Mouse (Mus musculus): ENCODE results near the gene Krt33a. TPM values are rescaled to one million over a fixed set of nuclear protein-coding genes. Genes with fewer than 3 reads are reported as not detected.

Krt33a gene
- polyA plus RNA-seq, 1 experiment from 2014 or later = not detected

DNA sequence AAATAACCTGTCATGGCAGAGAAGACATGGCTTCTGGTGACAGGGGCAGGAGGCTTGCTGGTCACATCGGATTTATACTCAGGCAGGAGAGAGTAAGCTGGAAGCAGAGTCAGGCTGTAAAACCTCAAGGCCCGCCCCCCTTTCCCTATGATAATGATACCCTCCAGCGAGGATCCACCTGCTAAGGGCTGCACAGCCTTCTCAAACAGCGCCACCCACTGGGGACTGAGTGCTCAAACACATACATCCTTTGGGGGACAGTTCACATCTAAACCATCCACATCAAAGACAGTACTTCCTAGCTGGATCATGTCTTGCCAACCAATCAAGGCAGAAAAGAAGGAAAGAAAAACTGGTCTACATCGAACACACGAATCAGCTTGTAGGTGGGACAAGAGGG is 51.8 kb downstream of the Krt33a start:
- Histone ChIP-seq H3K27ac (ENCODE audit: low read length) (no peak overlapping the region), H3K36me3 (ENCODE audit: control insufficient read depth, insufficient read depth, low read length) (no peaks in the 10 kb centered on the region), H3K9ac (ENCODE audit: low read depth, low read length) (no peak overlapping the region), H3K4me1 (ENCODE audit: control insufficient read depth, insufficient read depth, low read length) (no peaks in the 10 kb centered on the region), H3K4me2 (ENCODE audit: low read depth, low read length) (no peak overlapping the region), H3K9me3 (ENCODE audit: control insufficient read depth, low read length) (no peaks in the 10 kb centered on the region), H3K4me3 (ENCODE audit: low read length) (no peak overlapping the region), H3K27me3 (replicated peaks; ENCODE audit: control insufficient read depth, insufficient read depth, low read length) (no peaks in the 10 kb centered on the region)
- WGBS = 51% methylated on average over 6 of the region's 6 CpGs
- no peak for ATAC-seq

Other genes with a start within 250 kb of the Krt33a start
- gene Gm11595, start 243.3 kb downstream of the Krt33a start, polyA plus RNA-seq (2015; fragmentation: Nextera tagmentation; extraction: Ambion mirVana) = not detected in 2 replicates
- gene Krtap4-8, start 235.5 kb downstream of the Krt33a start, polyA plus RNA-seq (2015; fragmentation: Nextera tagmentation; extraction: Ambion mirVana) = not detected in 2 replicates
- not detected in 2 replicates for gene Krtap4-9, start 231.0 kb downstream of the Krt33a start, polyA plus RNA-seq (2015; fragmentation: Nextera tagmentation; extraction: Ambion mirVana)
- not detected in 2 replicates for gene Gm11596, start 222.7 kb downstream of the Krt33a start, polyA plus RNA-seq (2015; fragmentation: Nextera tagmentation; extraction: Ambion mirVana)
- not detected in 2 replicates for gene Gm11569, start 217.3 kb downstream of the Krt33a start, polyA plus RNA-seq (2015; fragmentation: Nextera tagmentation; extraction: Ambion mirVana)
- not detected in 2 replicates for gene Gm11554, start 211.8 kb downstream of the Krt33a start, polyA plus RNA-seq (2015; fragmentation: Nextera tagmentation; extraction: Ambion mirVana)
- gene Krtap4-13, start 206.3 kb downstream of the Krt33a start, polyA plus RNA-seq (2015; fragmentation: Nextera tagmentation; extraction: Ambion mirVana) = not detected in 2 replicates
- gene Gm11564, start 200.5 kb downstream of the Krt33a start, polyA plus RNA-seq (2015; fragmentation: Nextera tagmentation; extraction: Ambion mirVana) = not detected in 2 replicates
- gene 2300003K06Rik, start 178.1 kb downstream of the Krt33a start, polyA plus RNA-seq (2015; fragmentation: Nextera tagmentation; extraction: Ambion mirVana) = not detected in 2 replicates
- not detected in 2 replicates for gene Krtap4-16, start 164.6 kb downstream of the Krt33a start, polyA plus RNA-seq (2015; fragmentation: Nextera tagmentation; extraction: Ambion mirVana)
- gene Gm11568, start 158.3 kb downstream of the Krt33a start, polyA plus RNA-seq (2015; fragmentation: Nextera tagmentation; extraction: Ambion mirVana) = not detected in 2 replicates
- not detected in 2 replicates for gene Gm11559, start 151.7 kb downstream of the Krt33a start, polyA plus RNA-seq (2015; fragmentation: Nextera tagmentation; extraction: Ambion mirVana)
- not detected in 2 replicates for gene Krtap9-1, start 142.8 kb downstream of the Krt33a start, polyA plus RNA-seq (2015; fragmentation: Nextera tagmentation; extraction: Ambion mirVana)
- not detected in 2 replicates for gene Gm11567, start 137.0 kb downstream of the Krt33a start, polyA plus RNA-seq (2015; fragmentation: Nextera tagmentation; extraction: Ambion mirVana)
- not detected in 2 replicates for gene Krtap31-1, start 108.3 kb downstream of the Krt33a start, polyA plus RNA-seq (2015; fragmentation: Nextera tagmentation; extraction: Ambion mirVana)
- gene Gm11565, start 101.5 kb downstream of the Krt33a start, polyA plus RNA-seq (2015; fragmentation: Nextera tagmentation; extraction: Ambion mirVana) = not detected in 2 replicates
- not detected in 2 replicates for gene Krtap31-2, start 79.9 kb downstream of the Krt33a start, polyA plus RNA-seq (2015; fragmentation: Nextera tagmentation; extraction: Ambion mirVana)
- not detected in 2 replicates for gene Krtap9-5, start 67.7 kb downstream of the Krt33a start, polyA plus RNA-seq (2015; fragmentation: Nextera tagmentation; extraction: Ambion mirVana)
- gene Krtap29-1, start 37.2 kb downstream of the Krt33a start, polyA plus RNA-seq (2015; fragmentation: Nextera tagmentation; extraction: Ambion mirVana) = not detected in 2 replicates
- gene Krtap16-1, start 29.6 kb downstream of the Krt33a start, polyA plus RNA-seq (2015; fragmentation: Nextera tagmentation; extraction: Ambion mirVana) = not detected in 2 replicates
- not detected in 2 replicates for gene Krtap17-1, start 22.2 kb downstream of the Krt33a start, polyA plus RNA-seq (2015; fragmentation: Nextera tagmentation; extraction: Ambion mirVana)
- gene Krt33b, start 13.7 kb upstream of the Krt33a start, polyA plus RNA-seq (2015; fragmentation: Nextera tagmentation; extraction: Ambion mirVana) = not detected in 2 replicates
- gene Krt34, start 25.3 kb upstream of the Krt33a start, polyA plus RNA-seq (2015; fragmentation: Nextera tagmentation; extraction: Ambion mirVana) = not detected in 2 replicates
- gene Krt31, start 34.3 kb upstream of the Krt33a start, polyA plus RNA-seq (2015; fragmentation: Nextera tagmentation; extraction: Ambion mirVana) = not detected in 2 replicates
- gene Krt32, start 72.0 kb upstream of the Krt33a start, polyA plus RNA-seq (2015; fragmentation: Nextera tagmentation; extraction: Ambion mirVana) = not detected in 2 replicates
- gene Krt35, start 80.0 kb upstream of the Krt33a start, polyA plus RNA-seq (2015; fragmentation: Nextera tagmentation; extraction: Ambion mirVana) = 0.07 and 0.12 TPM in 2 replicates
- gene Krt36, start 89.4 kb upstream of the Krt33a start, polyA plus RNA-seq (2015; fragmentation: Nextera tagmentation; extraction: Ambion mirVana) = 0.10 TPM in 1 of 2 replicates, not detected in the other
- 0.29 TPM in 1 of 2 replicates, not detected in the other for gene Krt13, start 105.4 kb upstream of the Krt33a start, polyA plus RNA-seq (2015; fragmentation: Nextera tagmentation; extraction: Ambion mirVana)
- 2.2 and 4.5 TPM in 2 replicates for gene Krt15, start 119.7 kb upstream of the Krt33a start, polyA plus RNA-seq (2015; fragmentation: Nextera tagmentation; extraction: Ambion mirVana)
- 884 and 955 TPM in 2 replicates for gene Krt19, start 132.5 kb upstream of the Krt33a start, polyA plus RNA-seq (2015; fragmentation: Nextera tagmentation; extraction: Ambion mirVana)
- gene Krt9, start 177.0 kb upstream of the Krt33a start, polyA plus RNA-seq (2015; fragmentation: Nextera tagmentation; extraction: Ambion mirVana) = not detected in 2 replicates
- 7.3 and 7.9 TPM in 2 replicates for gene Krt14, start 191.3 kb upstream of the Krt33a start, polyA plus RNA-seq (2015; fragmentation: Nextera tagmentation; extraction: Ambion mirVana)
- gene Krt16, start 232.7 kb upstream of the Krt33a start, polyA plus RNA-seq (2015; fragmentation: Nextera tagmentation; extraction: Ambion mirVana) = not detected in 2 replicates
- gene Krt17, start 244.8 kb upstream of the Krt33a start, polyA plus RNA-seq (2015; fragmentation: Nextera tagmentation; extraction: Ambion mirVana) = 11.5 and 11.8 TPM in 2 replicates